Mouse (Mus musculus): Measurements from ENCODE around the gene Xlr5b. TPM values are rescaled to one million over a fixed set of nuclear protein-coding genes. Genes with fewer than 3 reads are reported as not detected.
"Not testable (repeated sequence)": the region's sequence is repeated elsewhere in the genome, so short reads cannot be mapped to it uniquely, and the experiment has no call there.

Xlr5b gene
- polyA plus RNA-seq (2012; rRNA removed): 0.07 TPM in 1 of 2 replicates, not detected in the other

- not testable (repeated sequence) for H3K27me3 ChIP-seq (ENCODE audit: control insufficient read depth, insufficient read depth, low read length); H3K27ac ChIP-seq (ENCODE audit: insufficient read depth, low read length); H3K4me3 ChIP-seq (replicated peaks; ENCODE audit: insufficient read depth, low read depth, low read length); DNase-seq; H3K4me1 ChIP-seq (ENCODE audit: control insufficient read depth, insufficient read depth, low read length)
- WGBS: no CpG with 5 or more reads among the region's 20 CpGs
Measured at GRCm38 (mm10) chrX:73148496-73148895, at the start of gene Xlr5b. Gene Xlr5b (plus strand): TSS chrX:73148796.

GRCm38 (mm10) chrX:73116747-73117146 is 31.8 kb upstream of the Xlr5b start, which contains the start of gene Gm14685:
Gene Gm14685 (plus strand): TSS chrX:73117047.
- H3K4me1 ChIP-seq (ENCODE audit: control insufficient read depth, insufficient read depth, low read length); DNase-seq; H3K27ac ChIP-seq (ENCODE audit: insufficient read depth, low read length); H3K4me3 ChIP-seq (replicated peaks; ENCODE audit: insufficient read depth, low read depth, low read length); H3K27me3 ChIP-seq (ENCODE audit: control insufficient read depth, insufficient read depth, low read length): not testable (repeated sequence)
- no CpG with 5 or more reads among the region's 7 CpGs for WGBS

GRCm38 (mm10) chrX:73122859-73123829 is 25.5 kb upstream of the Xlr5b start:
- DNase-seq; H3K4me1 ChIP-seq (ENCODE audit: control insufficient read depth, insufficient read depth, low read length); H3K27ac ChIP-seq (ENCODE audit: insufficient read depth, low read length); H3K4me3 ChIP-seq (replicated peaks; ENCODE audit: insufficient read depth, low read depth, low read length); H3K27me3 ChIP-seq (ENCODE audit: control insufficient read depth, insufficient read depth, low read length): not testable (repeated sequence)
- no CpG with 5 or more reads among the region's 12 CpGs for WGBS

- not testable (repeated sequence) for H3K4me1 ChIP-seq (ENCODE audit: control insufficient read depth, insufficient read depth, low read length); H3K4me3 ChIP-seq (replicated peaks; ENCODE audit: insufficient read depth, low read depth, low read length); H3K27me3 ChIP-seq (ENCODE audit: control insufficient read depth, insufficient read depth, low read length); DNase-seq; H3K27ac ChIP-seq (ENCODE audit: insufficient read depth, low read length)
- no CpG with 5 or more reads among the region's 7 CpGs for WGBS
Measured at GRCm38 (mm10) chrX:73143218-73143618, 5.4 kb upstream of the Xlr5b start.

- WGBS: no CpG with 5 or more reads among the region's 7 CpGs
- H3K27ac ChIP-seq (ENCODE audit: insufficient read depth, low read length); H3K4me1 ChIP-seq (ENCODE audit: control insufficient read depth, insufficient read depth, low read length); DNase-seq; H3K27me3 ChIP-seq (ENCODE audit: control insufficient read depth, insufficient read depth, low read length); H3K4me3 ChIP-seq (replicated peaks; ENCODE audit: insufficient read depth, low read depth, low read length): not testable (repeated sequence)
Measured at GRCm38 (mm10) chrX:73149350-73149749, 754 bp downstream of the Xlr5b start, which contains the start of gene DXBay18. Gene DXBay18 (minus strand): TSS chrX:73149450.

- H3K4me3 ChIP-seq (replicated peaks; ENCODE audit: insufficient read depth, low read depth, low read length); DNase-seq; H3K27ac ChIP-seq (ENCODE audit: insufficient read depth, low read length); H3K4me1 ChIP-seq (ENCODE audit: control insufficient read depth, insufficient read depth, low read length); H3K27me3 ChIP-seq (ENCODE audit: control insufficient read depth, insufficient read depth, low read length): not testable (repeated sequence)
- 93% methylated on average over 6 of the region's 15 CpGs for WGBS
Measured at GRCm38 (mm10) chrX:73176889-73177288, 28.3 kb downstream of the Xlr5b start, which contains the start of gene Spin2d. Gene Spin2d (minus strand): TSS chrX:73176989.

- H3K4me3 ChIP-seq (replicated peaks; ENCODE audit: insufficient read depth, low read depth, low read length); H3K27me3 ChIP-seq (ENCODE audit: control insufficient read depth, insufficient read depth, low read length); H3K27ac ChIP-seq (ENCODE audit: insufficient read depth, low read length); H3K4me1 ChIP-seq (ENCODE audit: control insufficient read depth, insufficient read depth, low read length): not testable (repeated sequence)
- DNase-seq: peak; percentile 12 to 52
- 73% methylated on average over 12 of the region's 12 CpGs for WGBS
Measured at GRCm38 (mm10) chrX:73191934-73192333, 43.3 kb downstream of the Xlr5b start, which contains the start of gene Xlr3b. Gene Xlr3b (plus strand): TSS chrX:73192207.

Other genes starting within 250 kb of the Xlr5b start
- 35.8 and 37.5 TPM in 2 replicates for gene Cetn2, start 230.4 kb upstream of the Xlr5b start, polyA plus RNA-seq (2012; rRNA removed)
- 30.7 and 32.6 TPM in 2 replicates for gene Nsdhl, start 230.2 kb upstream of the Xlr5b start, polyA plus RNA-seq (2012; rRNA removed)
- 0.41 and 0.95 TPM in 2 replicates for gene Zfp185, start 161.5 kb upstream of the Xlr5b start, polyA plus RNA-seq (2012; rRNA removed)
- 0.13 TPM in 2 replicates for gene Pnma5, start 111.7 kb upstream of the Xlr5b start, polyA plus RNA-seq (2012; rRNA removed)
- gene Pnma3, start 84.0 kb upstream of the Xlr5b start, polyA plus RNA-seq (2012; rRNA removed): 17.3 and 19.4 TPM in 2 replicates
- gene Xlr4a, start 66.3 kb upstream of the Xlr5b start, polyA plus RNA-seq (2012; rRNA removed): 0.21 and 0.54 TPM in 2 replicates
- 2.3 and 3.3 TPM in 2 replicates for gene Xlr3a, start 51.7 kb upstream of the Xlr5b start, polyA plus RNA-seq (2012; rRNA removed)
- gene Gm14685, start 31.7 kb upstream of the Xlr5b start, polyA plus RNA-seq (2012; rRNA removed): 0.16 TPM in 1 of 2 replicates, not detected in the other
- 0.13 and 0.32 TPM in 2 replicates for gene DXBay18, start 654 bp downstream of the Xlr5b start, polyA plus RNA-seq (2012; rRNA removed)
- not detected in 2 replicates for gene Spin2d, start 28.2 kb downstream of the Xlr5b start, polyA plus RNA-seq (2012; rRNA removed)
- gene Xlr3b, start 43.4 kb downstream of the Xlr5b start, polyA plus RNA-seq (2012; rRNA removed): 9.1 and 13.1 TPM in 2 replicates
- 0.29 and 0.54 TPM in 2 replicates for gene Xlr4b, start 65.5 kb downstream of the Xlr5b start, polyA plus RNA-seq (2012; rRNA removed)
- gene F8a, start 79.5 kb downstream of the Xlr5b start, polyA plus RNA-seq (2012; rRNA removed): 17.1 and 17.6 TPM in 2 replicates
- gene Xlr4c, start 94.3 kb downstream of the Xlr5b start, polyA plus RNA-seq (2012; rRNA removed): not detected in 2 replicates
- gene Xlr3c, start 116.6 kb downstream of the Xlr5b start, polyA plus RNA-seq (2012; rRNA removed): 0.08 and 0.15 TPM in 2 replicates
- not detected in 2 replicates for gene Xlr5a, start 144.2 kb downstream of the Xlr5b start, polyA plus RNA-seq (2012; rRNA removed)
- gene Xlr5c, start 144.2 kb downstream of the Xlr5b start, polyA plus RNA-seq (2012; rRNA removed): not detected in 2 replicates
- gene Gm45015, start 188.0 kb downstream of the Xlr5b start, polyA plus RNA-seq (2012; rRNA removed): not detected in 2 replicates
- 20.1 and 20.6 TPM in 2 replicates for gene Zfp275, start 193.8 kb downstream of the Xlr5b start, polyA plus RNA-seq (2012; rRNA removed)
- 0.40 and 0.41 TPM in 2 replicates for gene Gm18336, start 249.9 kb downstream of the Xlr5b start, polyA plus RNA-seq (2012; rRNA removed)